Mouse (Mus musculus) embryonic facial prominence, embryonic 14.5 days (tissue): ENCODE measurements around the gene Gtdc1. TPM values are rescaled to one million over a fixed set of nuclear protein-coding genes. Genes with fewer than 3 reads are reported as not detected.

Source experiments
- ATAC-seq: fragments of 200-750 bp; cut with Nextera tagmentation; 2 replicates; pipeline ENCODE4 v1.8.0; 2017; ENCODE audit warnings: low read depth, moderate number of reproducible peaks, moderate TSS enrichment
- DNase-seq: peaks from one replicate; pipeline ENCODE4 v3.0.0-alpha.2; 2015; ENCODE audit warnings: low spot score
- H3K27ac ChIP-seq: fragments of 300-500 bp; sonication (generic); replicated peaks from 2 replicates; pipeline ENCODE4 v1.5.1; 2014; ENCODE audit warnings: low read depth, mild to moderate bottlenecking, low read length, moderate library complexity
- H3K27me3 ChIP-seq: fragments of 300-500 bp; sonication (generic); replicated peaks from 2 replicates; pipeline ENCODE4 v1.6.1; 2014; ENCODE audit warnings: low read length; ENCODE audit not compliant: control insufficient read depth, insufficient read depth
- H3K36me3 ChIP-seq: fragments of 300-500 bp; sonication (generic); 2 replicates; pipeline ENCODE4 v1.6.1; 2014; ENCODE audit warnings: low read length, mixed read lengths; ENCODE audit not compliant: control insufficient read depth, insufficient read depth
- H3K4me1 ChIP-seq: fragments of 300-500 bp; sonication (generic); 2 replicates; pipeline ENCODE4 v1.6.1; 2014; ENCODE audit warnings: antibody characterized with exemption, low read length; ENCODE audit not compliant: control insufficient read depth, insufficient read depth
- H3K4me2 ChIP-seq: fragments of 300-500 bp; sonication (generic); 2 replicates; pipeline ENCODE4 v1.6.1; 2014; ENCODE audit warnings: low read depth, mild to moderate bottlenecking, low read length, moderate library complexity, mixed read lengths
- H3K4me3 ChIP-seq: fragments of 300-500 bp; sonication (generic); 2 replicates; pipeline ENCODE4 v1.5.1; 2014; ENCODE audit warnings: low read depth, mild to moderate bottlenecking, low read length
- H3K9ac ChIP-seq: fragments of 300-500 bp; sonication (generic); 2 replicates; pipeline ENCODE4 v1.6.1; 2014; ENCODE audit warnings: low read depth, mild to moderate bottlenecking, low read length, moderate library complexity, mixed read lengths
- H3K9me3 ChIP-seq: fragments of 300-500 bp; sonication (generic); 2 replicates; pipeline ENCODE4 v1.6.1; 2016; ENCODE audit warnings: low read length; ENCODE audit not compliant: control insufficient read depth
- WGBS: fragments of 180-500 bp; shearing (Covaris S2); extraction: QIAGEN DNeasy Blood & Tissue Kit; methylation state at CpG from one replicate; pipeline ENCODE4 v1.1.7; 2014; 5-methylcytosine and 5-hydroxymethylcytosine counted together
- polyA plus RNA-seq: library from polyadenylated mRNA; unstranded; fragments of >200 nt; fragmentation: Nextera tagmentation; extraction: Ambion mirVana; gene quantifications from 2 replicates; pipeline ENCODE4 v1.2.1, GENCODE M21; 2014

Gene Gtdc1
- polyA plus RNA-seq, 1 experiment from 2014 or later = 14.3 TPM

GRCm38 (mm10) chr2:44845424-44845823 lies 82.0 kb downstream of the Gtdc1 start:
- WGBS = 94% methylated on average over 4 of the region's 4 CpGs
- H3K4me3 ChIP-seq = no peak overlapping the region
- no peak overlapping the region for H3K9ac ChIP-seq
- H3K36me3 ChIP-seq = no peaks in the 10 kb centered on the region
- no peaks in the 10 kb centered on the region for H3K4me1 ChIP-seq
- DNase-seq (no peak), ATAC-seq (no peak)
- H3K4me2 ChIP-seq = no peak overlapping the region
- H3K27ac ChIP-seq = no peak overlapping the region
- H3K9me3 ChIP-seq = no peaks in the 10 kb centered on the region
- H3K27me3 ChIP-seq = no peaks in the 10 kb centered on the region

- Histone ChIP-seq H3K27ac (no peak overlapping the region), H3K9me3 (no peaks in the 10 kb centered on the region), H3K36me3 (no peaks in the 10 kb centered on the region), H3K4me2 (no peak overlapping the region), H3K9ac (no peak overlapping the region), H3K4me3 (no peak overlapping the region), H3K27me3 (no peaks in the 10 kb centered on the region), H3K4me1 (no peaks in the 10 kb centered on the region)
- DNase-seq (no peak), ATAC-seq (no peak)
- WGBS = 74% methylated on average over 2 of the region's 2 CpGs
Observed at GRCm38 (mm10) chr2:44829753-44830152, 97.7 kb downstream of the Gtdc1 start.

- Histone ChIP-seq H3K4me1 (no peaks in the 10 kb centered on the region), H3K9me3 (no peaks in the 10 kb centered on the region), H3K27me3 (no peaks in the 10 kb centered on the region), H3K27ac (no peak overlapping the region), H3K4me2 (no peak overlapping the region), H3K4me3 (no peak overlapping the region), H3K36me3 (no peaks in the 10 kb centered on the region), H3K9ac (no peak overlapping the region)
- DNase-seq (no peak), ATAC-seq (no peak)
- 76% methylated on average over 2 of the region's 2 CpGs for WGBS
Observed at GRCm38 (mm10) chr2:44829346-44829745, 98.1 kb downstream of the Gtdc1 start.

GRCm38 (mm10) chr2:44826609-44827008 lies 100.8 kb downstream of the Gtdc1 start:
- H3K36me3 ChIP-seq = no peaks in the 10 kb centered on the region
- WGBS = 85% methylated on average over 3 of the region's 3 CpGs
- no peak for ATAC-seq
- no peaks in the 10 kb centered on the region for H3K27me3 ChIP-seq
- DNase-seq = no peak
- no peaks in the 10 kb centered on the region for H3K4me1 ChIP-seq
- no peaks in the 10 kb centered on the region for H3K9me3 ChIP-seq
- no peak overlapping the region for H3K9ac ChIP-seq
- no peak overlapping the region for H3K4me3 ChIP-seq
- H3K27ac ChIP-seq = no peak overlapping the region
- H3K4me2 ChIP-seq = no peak overlapping the region

- ATAC-seq (no peak), DNase-seq (no peak)
- H3K4me3 ChIP-seq = no peak overlapping the region
- no peak overlapping the region for H3K9ac ChIP-seq
- no peak overlapping the region for H3K27ac ChIP-seq
- no peaks in the 10 kb centered on the region for H3K36me3 ChIP-seq
- no peaks in the 10 kb centered on the region for H3K9me3 ChIP-seq
- H3K4me2 ChIP-seq = no peak overlapping the region
- no peaks in the 10 kb centered on the region for H3K27me3 ChIP-seq
- no peaks in the 10 kb centered on the region for H3K4me1 ChIP-seq
Observed at GRCm38 (mm10) chr2:44817787-44818186, 109.7 kb downstream of the Gtdc1 start.

GRCm38 (mm10) chr2:44813729-44814128 lies 113.7 kb downstream of the Gtdc1 start:
- 62% methylated on average over 3 of the region's 3 CpGs for WGBS
- Histone ChIP-seq H3K4me3 (no peak overlapping the region), H3K36me3 (no peaks in the 10 kb centered on the region), H3K9me3 (0 out of 2 replicates have a peak, but pooled peaks cover under 1% of the 10 kb centered on the region), H3K27ac (no peak overlapping the region), H3K9ac (no peak overlapping the region), H3K27me3 (no peaks in the 10 kb centered on the region), H3K4me2 (no peak overlapping the region), H3K4me1 (no peaks in the 10 kb centered on the region)
- DNase-seq (no peak), ATAC-seq (no peak)

- no peaks in the 10 kb centered on the region for H3K4me1 ChIP-seq
- H3K4me2 ChIP-seq = no peak overlapping the region
- peak; percentile 72 for DNase-seq
- H3K27me3 ChIP-seq = no peaks in the 10 kb centered on the region
- ATAC-seq = no peak
- H3K36me3 ChIP-seq = no peaks in the 10 kb centered on the region
- no peak overlapping the region for H3K27ac ChIP-seq
- 0 out of 2 replicates have a peak, but pooled peaks cover 4% of the 10 kb centered on the region for H3K9me3 ChIP-seq
- no peak overlapping the region for H3K4me3 ChIP-seq
- WGBS = 62% methylated on average over 6 of the region's 6 CpGs
- H3K9ac ChIP-seq = no peak overlapping the region
Observed at GRCm38 (mm10) chr2:44804497-44804896, 123.0 kb downstream of the Gtdc1 start.

- H3K27me3 ChIP-seq = no peaks in the 10 kb centered on the region
- H3K36me3 ChIP-seq = no peaks in the 10 kb centered on the region
- no peak overlapping the region for H3K4me2 ChIP-seq
- no peak overlapping the region for H3K4me3 ChIP-seq
- ATAC-seq (no peak), DNase-seq (no peak)
- no peaks in the 10 kb centered on the region for H3K9me3 ChIP-seq
- 80% methylated on average over 2 of the region's 2 CpGs for WGBS
- H3K27ac ChIP-seq = no peak overlapping the region
- no peak overlapping the region for H3K9ac ChIP-seq
- no peaks in the 10 kb centered on the region for H3K4me1 ChIP-seq
Observed at GRCm38 (mm10) chr2:44801361-44801760, 126.1 kb downstream of the Gtdc1 start.

- Histone ChIP-seq H3K36me3 (no peaks in the 10 kb centered on the region), H3K4me1 (no peaks in the 10 kb centered on the region), H3K4me3 (no peak overlapping the region), H3K4me2 (no peak overlapping the region), H3K27ac (no peak overlapping the region), H3K9me3 (no peaks in the 10 kb centered on the region), H3K9ac (no peak overlapping the region), H3K27me3 (no peaks in the 10 kb centered on the region)
- 83% methylated on average over 4 of the region's 4 CpGs for WGBS
- DNase-seq (no peak), ATAC-seq (no peak)
Observed at GRCm38 (mm10) chr2:44791840-44792239, 135.6 kb downstream of the Gtdc1 start.
